Mouse (Mus musculus): ENCODE results near the gene B4galt5.

DNA sequence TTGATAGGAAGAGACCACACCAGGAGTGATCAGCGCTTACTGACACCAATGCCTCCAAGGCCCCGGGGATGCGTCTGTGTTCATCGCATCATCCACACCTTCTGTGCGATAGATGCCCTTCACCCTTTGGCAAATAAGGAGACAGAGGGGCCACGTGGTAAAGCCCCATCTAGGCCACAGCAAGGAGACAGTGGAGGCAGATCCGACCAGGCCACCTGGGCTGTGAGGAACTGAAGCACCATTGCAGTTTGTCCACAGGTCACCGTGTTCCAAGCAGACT is 80.6 kb downstream of the B4galt5 start:
- no peak for TF ChIP-seq MAFK (IDR thresholded peaks at IDR 0.05; ENCODE audit: insufficient read depth, low read depth, low read length)
- no peak for TF ChIP-seq ZNF384 (IDR thresholded peaks at IDR 0.05; ENCODE audit: low read depth, low read length)
- TF ChIP-seq ZC3H11A (IDR thresholded peaks at IDR 0.05; ENCODE audit: borderline replicate concordance, low read depth, low read length): no peak
- no peak for TF ChIP-seq CHD2 (IDR thresholded peaks at IDR 0.05; ENCODE audit: low read depth, low read length)
